Mouse (Mus musculus) ovary, postnatal 36 days (tissue): ENCODE data around the gene Lrp6.
A peak's percentile ranks its signal among the peaks of the same experiment; 100 is the strongest.

Experiments
- DNase-seq: peaks from one replicate; pipeline ENCODE4 v3.0.0; 2022; ENCODE audit warnings: low spot score, mixed read lengths

Gene Lrp6

DNA sequence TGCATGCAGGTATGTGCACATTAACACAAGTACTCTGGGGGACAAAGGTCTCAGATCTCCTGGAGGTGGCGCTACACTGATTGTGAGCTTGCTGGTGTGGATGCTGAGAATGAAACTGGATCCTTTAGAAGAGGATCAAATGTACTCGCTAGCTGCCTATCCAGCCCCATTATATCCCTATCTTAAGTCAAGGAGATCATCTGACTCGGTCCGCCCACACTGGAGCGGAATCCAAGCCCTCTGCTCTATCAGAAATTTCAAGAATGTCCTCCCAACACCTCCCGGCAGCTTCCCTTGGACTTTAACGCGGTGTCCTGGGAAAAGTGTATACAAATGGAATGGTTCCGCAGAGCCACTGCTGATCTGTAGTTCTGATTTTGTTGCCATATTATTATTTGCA lies 77.1 kb downstream of the Lrp6 start:
- DNase-seq = no peak

- no peak for DNase-seq
Observed at GRCm38 (mm10) chr6:134489130-134489529, 77.6 kb downstream of the Lrp6 start.

DNA sequence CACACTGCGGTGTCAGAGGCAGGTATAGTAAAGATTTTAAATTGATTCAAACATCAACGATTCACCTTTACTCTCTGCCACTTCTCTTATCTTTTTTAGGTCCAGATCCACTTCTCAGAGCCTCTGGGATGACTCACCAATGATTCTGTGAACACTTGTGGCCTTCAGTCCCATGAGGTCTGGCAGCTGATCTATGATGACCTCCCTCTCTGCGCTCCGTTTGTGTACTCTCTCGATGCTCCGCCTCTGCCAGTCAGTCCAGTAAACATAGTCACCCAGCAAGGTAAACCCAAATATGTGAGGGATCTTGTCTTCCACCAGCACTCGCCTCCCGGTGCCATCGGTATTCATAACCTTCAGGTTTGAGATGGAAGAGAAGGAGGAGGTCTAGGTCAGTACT lies 80.4 kb downstream of the Lrp6 start:
- DNase-seq = no peak

DNA sequence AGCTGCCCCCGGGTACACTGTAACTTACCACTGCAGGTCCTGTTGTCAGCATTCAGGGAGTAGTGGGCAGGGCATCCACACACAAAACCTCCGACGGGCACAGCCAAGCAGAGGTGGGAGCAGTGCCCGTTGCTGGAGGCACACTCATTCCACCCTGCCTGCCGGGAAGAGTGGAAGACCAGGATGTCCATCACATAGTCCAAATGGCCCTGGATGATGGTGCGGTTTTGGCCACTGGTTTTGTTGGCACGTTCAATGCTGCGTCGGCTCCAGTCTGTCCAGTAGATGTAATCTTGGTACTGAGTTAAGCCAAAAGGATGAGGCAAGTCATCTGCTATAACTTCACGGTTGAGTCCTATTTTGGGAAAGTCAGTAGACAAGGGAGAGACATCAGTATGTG lies 87.3 kb downstream of the Lrp6 start:
- DNase-seq = no peak

DNA sequence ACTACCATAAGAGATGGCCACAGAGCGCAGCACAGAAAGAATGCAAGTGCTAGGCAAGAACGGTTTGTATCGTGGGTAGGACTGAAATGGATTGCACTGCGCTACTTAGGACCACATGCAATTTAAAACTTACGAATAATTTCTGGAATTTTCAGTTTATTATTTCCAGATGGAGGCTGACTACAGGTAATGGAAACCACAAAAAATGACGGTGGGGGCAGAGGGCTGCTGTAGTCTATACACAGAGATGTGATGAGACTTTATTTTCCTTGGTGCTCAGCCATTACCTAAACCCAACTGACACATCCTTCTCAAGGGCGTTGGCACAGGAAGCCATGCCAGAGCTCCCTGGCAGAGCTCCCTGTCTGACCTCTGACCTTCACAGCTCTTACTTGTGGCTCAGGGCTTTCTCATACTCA lies 93.6 kb downstream of the Lrp6 start:
- peak; percentile 23 for DNase-seq

DNA sequence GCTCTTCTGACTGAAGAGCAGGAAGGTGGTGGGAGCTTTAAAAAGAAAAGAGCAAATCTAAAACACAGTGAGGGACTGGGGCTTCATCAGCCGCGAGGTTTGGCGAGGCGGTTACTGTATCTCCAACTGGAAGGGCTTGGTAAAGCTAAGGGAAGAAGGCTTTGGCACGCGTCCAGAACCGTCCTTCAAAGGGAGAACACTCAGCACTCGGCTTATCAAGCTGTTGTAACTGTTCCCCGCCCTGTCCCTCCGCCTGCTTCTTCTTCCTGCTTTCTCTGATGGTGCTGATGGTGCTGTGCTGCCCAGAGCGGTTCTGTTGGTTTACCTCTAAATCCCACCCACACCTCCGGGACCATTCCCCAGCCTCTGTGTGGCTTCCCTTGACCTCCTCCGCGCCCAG lies 95.9 kb downstream of the Lrp6 start:
- peak; percentile 80 for DNase-seq

DNA sequence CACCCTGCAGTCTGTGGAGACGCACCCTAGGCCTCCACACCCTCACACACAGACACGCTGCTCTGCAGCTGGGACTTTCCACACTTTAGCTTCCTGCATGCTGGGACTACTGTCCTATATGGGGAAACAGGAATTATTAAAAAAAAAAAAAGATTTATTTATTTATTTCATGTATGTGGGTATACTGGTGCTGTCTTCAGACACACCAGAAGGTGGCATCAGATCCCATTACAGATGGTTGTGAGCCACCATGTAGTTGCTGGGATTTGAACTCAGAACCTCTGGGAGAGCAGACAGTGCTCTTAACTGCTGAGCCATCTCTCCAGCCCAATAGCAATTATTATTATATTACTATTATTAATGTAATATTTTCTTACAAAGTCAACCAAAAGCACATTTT lies 97.5 kb downstream of the Lrp6 start:
- no peak for DNase-seq

- DNase-seq = no peak
Observed at GRCm38 (mm10) chr6:134466671-134467229, 100.0 kb downstream of the Lrp6 start.

- no peak for DNase-seq
Observed at GRCm38 (mm10) chr6:134461175-134461574, 105.6 kb downstream of the Lrp6 start.

GRCm38 (mm10) chr6:134458376-134458775 lies 108.4 kb downstream of the Lrp6 start:
- DNase-seq = no peak

GRCm38 (mm10) chr6:134454093-134454492 lies 112.7 kb downstream of the Lrp6 start:
- no peak for DNase-seq

DNA sequence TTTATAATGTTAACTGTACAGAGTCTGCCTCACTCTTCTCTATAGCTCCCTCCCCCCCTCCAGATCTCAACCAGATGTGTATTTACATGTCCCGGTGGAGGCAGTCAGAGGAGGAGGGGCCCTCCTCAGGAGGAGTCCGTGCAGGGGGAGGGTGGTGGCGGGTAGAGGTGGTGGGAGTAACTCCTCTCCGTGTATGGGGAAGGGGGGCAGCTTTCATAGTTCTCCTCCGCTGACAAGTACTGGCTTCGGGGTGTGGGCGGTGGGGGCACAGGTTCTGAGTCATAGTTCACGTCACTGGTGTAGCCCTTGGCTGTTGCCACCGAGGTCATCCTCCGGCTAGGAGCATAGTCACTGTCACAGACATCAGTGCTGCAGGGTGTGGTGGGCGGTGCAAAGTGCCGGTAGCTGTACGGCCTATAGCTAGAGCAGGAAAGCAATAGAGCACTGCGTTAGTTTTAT lies 116.1 kb downstream of the Lrp6 start:
- no peak for DNase-seq

GRCm38 (mm10) chr6:134449958-134450357 lies 116.8 kb downstream of the Lrp6 start:
- DNase-seq = no peak

DNA sequence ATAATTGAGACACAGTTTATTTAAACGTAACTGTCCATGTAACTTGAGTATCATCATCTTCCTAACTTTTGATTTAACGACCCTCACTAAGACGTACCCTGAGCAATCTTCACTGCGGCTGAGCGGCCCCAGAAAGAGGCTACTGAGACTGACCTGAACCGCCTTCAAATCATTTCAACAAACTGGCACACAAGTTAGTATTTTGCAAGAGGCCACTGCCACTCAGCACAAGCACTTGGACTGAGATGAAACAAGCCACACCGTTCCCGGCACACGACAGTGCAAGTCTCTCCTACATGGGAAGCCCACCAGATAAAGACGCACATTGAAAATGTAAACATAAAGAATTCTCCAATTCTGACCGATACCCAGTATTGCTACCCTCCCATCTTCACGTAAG lies 118.3 kb downstream of the Lrp6 start:
- no peak for DNase-seq

GRCm38 (mm10) chr6:134443925-134444324 lies 122.8 kb downstream of the Lrp6 start:
- DNase-seq = no peak

GRCm38 (mm10) chr6:134443198-134443904 lies 123.4 kb downstream of the Lrp6 start:
- no peak for DNase-seq

- DNase-seq = no peak
Observed at GRCm38 (mm10) chr6:134442219-134442618, 124.5 kb downstream of the Lrp6 start.

DNA sequence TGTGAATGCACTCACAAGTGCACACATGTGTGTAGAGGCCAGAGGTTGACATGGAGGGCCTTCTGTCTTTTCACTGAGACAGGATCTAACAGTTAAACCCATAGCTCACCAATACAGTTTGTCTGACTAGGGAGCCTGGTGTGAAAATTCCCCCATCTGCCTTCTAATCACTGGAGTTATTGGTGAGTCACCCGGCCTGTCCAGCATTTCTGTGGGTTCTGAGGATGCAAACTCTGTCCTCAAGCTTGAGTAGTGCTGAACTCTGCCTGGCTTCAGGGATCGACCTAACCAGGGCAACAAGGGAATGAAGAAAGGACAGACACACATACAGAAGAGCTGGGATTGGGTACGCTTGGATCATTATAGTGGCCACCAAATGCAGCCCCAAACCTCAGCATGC lies 125.0 kb downstream of the Lrp6 start:
- no peak for DNase-seq

DNA sequence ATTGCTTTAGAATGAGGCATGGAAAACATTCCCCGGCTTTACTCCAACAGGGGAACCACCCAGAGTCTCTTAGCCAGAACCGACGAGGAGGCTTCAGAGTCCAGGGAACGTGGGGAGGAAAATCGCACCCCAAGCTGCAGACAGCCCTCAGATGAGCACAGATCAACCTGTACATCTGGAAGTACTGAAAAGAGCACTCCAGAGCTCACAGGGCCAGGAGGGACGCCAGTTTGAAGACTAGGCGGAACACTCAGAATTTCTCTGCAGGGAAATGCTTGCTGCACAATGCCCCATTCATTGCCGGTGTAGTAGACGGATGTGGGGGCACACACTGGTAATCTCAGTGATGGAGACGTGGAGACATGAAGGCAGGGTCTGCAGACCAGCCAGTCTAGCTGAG lies 126.7 kb downstream of the Lrp6 start:
- DNase-seq = no peak

GRCm38 (mm10) chr6:134439401-134440021 lies 127.3 kb downstream of the Lrp6 start:
- DNase-seq = peak; percentile 18

GRCm38 (mm10) chr6:134436955-134437354 lies 129.8 kb downstream of the Lrp6 start:
- no peak for DNase-seq

GRCm38 (mm10) chr6:134434866-134435390 lies 131.8 kb downstream of the Lrp6 start:
- DNase-seq = no peak

DNA sequence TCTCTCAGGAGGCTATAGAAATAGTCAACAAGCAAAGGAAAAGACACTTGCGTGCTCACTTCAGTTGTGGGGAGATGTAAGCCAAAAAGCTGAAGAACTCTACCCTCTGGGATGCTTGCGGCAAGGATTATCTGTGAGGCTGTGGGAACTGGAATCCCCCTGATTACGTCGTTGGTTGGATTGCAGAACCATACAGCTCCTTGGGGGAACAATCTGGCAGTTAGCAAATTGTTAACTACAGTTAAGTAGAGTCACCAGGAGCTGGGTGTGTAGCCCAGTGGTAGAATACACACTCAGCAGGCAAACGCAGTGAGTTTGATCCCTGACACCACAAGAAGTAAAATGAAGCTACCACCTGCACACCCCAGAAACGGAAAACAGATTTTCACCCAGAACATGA lies 132.7 kb downstream of the Lrp6 start:
- DNase-seq = no peak
